Mouse (Mus musculus) G1E (cell line): ENCODE measurements at regions not wholly inside any gene's neighbourhood (a gene's known extent, or its start where the extent isn't known, plus 50 kb on each side); places are given as distances from the start of the nearest gene placed in this dataset.
"Not testable (repeated sequence)": the region's sequence is repeated elsewhere in the genome, so short reads cannot be mapped to it uniquely, and the experiment has no call there.

Experiments
- CTCF ChIP-seq: IDR thresholded peaks from 2 replicates; pipeline ENCODE4 v1.5.1; 2012; ENCODE audit warnings: low read depth, low read length, inconsistent platforms, mixed read lengths
- GATA1 ChIP-seq: IDR thresholded peaks from 2 replicates; pipeline ENCODE4 v1.6.1; 2012; ENCODE audit warnings: borderline replicate concordance, low read length, inconsistent platforms, mixed read lengths
- GATA2 ChIP-seq: IDR thresholded peaks from 2 replicates; pipeline ENCODE4 v1.6.1; 2012; ENCODE audit warnings: low read depth, low read length, inconsistent platforms, borderline replicate concordance
- POLR2AphosphoS5 ChIP-seq: IDR thresholded peaks from 2 replicates; pipeline ENCODE4 v1.6.1; 2012; ENCODE audit warnings: low read depth, low read length, inconsistent platforms; ENCODE audit not compliant: insufficient replicate concordance
- TAL1 ChIP-seq: conservative IDR thresholded peaks from 2 replicates; pipeline ENCODE4 v1.6.1; 2012; ENCODE audit warnings: low read depth, low read length, inconsistent platforms, mixed read lengths

GRCm38 (mm10) chr14:53054439-53054838 is 558.9 kb upstream of the Olfr1507 start:
- TF ChIP-seq CTCF, GATA2, POLR2AphosphoS5, GATA1, TAL1: not testable (repeated sequence)
